Mouse (Mus musculus): ENCODE measurements around the gene 2010111I01Rik. TPM values are rescaled to one million over a fixed set of nuclear protein-coding genes. Genes with fewer than 3 reads are reported as not detected.

2010111I01Rik gene
- total RNA-seq, 2 experiments from 2014 or later, result 70.2 to 83.1 TPM

- DNase-seq (ENCODE audit: low spot score in 2 of 2), result peak; percentile 56 to 74
Measured at GRCm38 (mm10) chr13:63239877-63240671, 275.4 kb downstream of the 2010111I01Rik start.

- peak in 1 of 2 experiments; percentile 73 for DNase-seq (ENCODE audit: low spot score in 2 of 2)
Measured at GRCm38 (mm10) chr13:63240835-63241234, 276.1 kb downstream of the 2010111I01Rik start.

- DNase-seq (ENCODE audit: low spot score in 2 of 2), result no peak
Measured at GRCm38 (mm10) chr13:63241665-63242064, 277.0 kb downstream of the 2010111I01Rik start.

- DNase-seq (ENCODE audit: low spot score in 2 of 2), result no peak
Measured at GRCm38 (mm10) chr13:63242401-63243192, 277.9 kb downstream of the 2010111I01Rik start.

GRCm38 (mm10) chr13:63243586-63243985, 278.9 kb downstream of the 2010111I01Rik start:
- DNase-seq (ENCODE audit: low spot score in 2 of 2), result no peak

- no peak for DNase-seq (ENCODE audit: low spot score in 2 of 2)
Measured at GRCm38 (mm10) chr13:63244425-63244824, 279.7 kb downstream of the 2010111I01Rik start.

- DNase-seq (ENCODE audit: low spot score in 2 of 2), result no peak
Measured at GRCm38 (mm10) chr13:63245218-63245617, 280.5 kb downstream of the 2010111I01Rik start.

GRCm38 (mm10) chr13:63245812-63246211, 281.1 kb downstream of the 2010111I01Rik start:
- DNase-seq (ENCODE audit: low spot score in 2 of 2), result no peak

GRCm38 (mm10) chr13:63246332-63246940, 281.7 kb downstream of the 2010111I01Rik start:
- no peak for DNase-seq (ENCODE audit: low spot score in 2 of 2)

GRCm38 (mm10) chr13:63247041-63247440, 282.3 kb downstream of the 2010111I01Rik start:
- no peak for DNase-seq (ENCODE audit: low spot score in 2 of 2)

GRCm38 (mm10) chr13:63247631-63248030, 282.9 kb downstream of the 2010111I01Rik start:
- DNase-seq (ENCODE audit: low spot score in 2 of 2), result no peak

- DNase-seq (ENCODE audit: low spot score in 2 of 2), result no peak
Measured at GRCm38 (mm10) chr13:63248318-63248717, 283.6 kb downstream of the 2010111I01Rik start.

GRCm38 (mm10) chr13:63249171-63249570, 284.5 kb downstream of the 2010111I01Rik start:
- no peak for DNase-seq (ENCODE audit: low spot score in 2 of 2)

GRCm38 (mm10) chr13:63249741-63250431, 285.2 kb downstream of the 2010111I01Rik start:
- DNase-seq (ENCODE audit: low spot score in 2 of 2), result no peak

GRCm38 (mm10) chr13:63250441-63250980, 285.8 kb downstream of the 2010111I01Rik start:
- DNase-seq (ENCODE audit: low spot score in 2 of 2), result no peak

GRCm38 (mm10) chr13:63251118-63251889, 286.6 kb downstream of the 2010111I01Rik start:
- DNase-seq (ENCODE audit: low spot score in 2 of 2), result no peak

- DNase-seq (ENCODE audit: low spot score in 2 of 2), result no peak
Measured at GRCm38 (mm10) chr13:63252295-63253010, 287.8 kb downstream of the 2010111I01Rik start.

- DNase-seq (ENCODE audit: low spot score in 2 of 2), result no peak
Measured at GRCm38 (mm10) chr13:63253147-63253546, 288.5 kb downstream of the 2010111I01Rik start.

GRCm38 (mm10) chr13:63253886-63254636, 289.4 kb downstream of the 2010111I01Rik start:
- DNase-seq (ENCODE audit: low spot score in 2 of 2), result no peak
